Mouse (Mus musculus): ENCODE data around the gene Misp. TPM values are rescaled to one million over a fixed set of nuclear protein-coding genes. Genes with fewer than 3 reads are reported as not detected.
A peak's percentile ranks its signal among the peaks of the same experiment; 100 is the strongest.

Gene Misp
- 0.59 and 0.69 TPM in 2 replicates for polyA plus RNA-seq (2014; fragmentation: Nextera tagmentation; extraction: Ambion mirVana)

DNA sequence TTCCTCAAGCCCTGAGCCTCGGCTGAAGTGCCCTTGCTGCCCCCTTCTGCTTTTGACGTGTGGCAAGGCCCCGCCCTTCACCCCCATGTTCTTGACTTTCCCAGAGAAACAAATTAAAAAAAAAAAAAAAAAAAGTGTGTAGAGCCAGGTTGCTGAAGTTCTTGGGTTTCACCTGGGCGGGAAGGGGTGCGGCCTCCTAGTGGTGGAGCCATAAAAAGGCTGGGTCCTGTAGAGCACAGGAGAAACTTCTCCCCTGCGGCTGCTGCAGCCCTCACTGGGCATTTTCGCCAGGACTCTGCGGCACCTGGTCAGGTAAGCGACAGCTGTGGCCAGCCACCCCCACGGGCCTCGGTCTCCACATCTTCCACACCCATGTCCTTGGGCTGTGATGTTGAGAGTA is at the start of gene Misp:
TSS of gene Misp (plus strand) at position 208 of the 400 bp plus-strand sequence.
- H3K4me2 ChIP-seq (replicated peaks; ENCODE audit: low read depth, low read length), result no peak within 1 kb of the TSS
- H3K4me3 ChIP-seq (ENCODE audit: low read depth, low read length), result no peak within 1 kb of the TSS
- DNase-seq (ENCODE audit: low spot score) (no peak), ATAC-seq (ENCODE audit: low FRiP score) (no peak)
- no peaks in the 10 kb centered on the region for H3K9me3 ChIP-seq (ENCODE audit: control insufficient read depth, low read length)
- peaks cover 4% of the 10 kb centered on the region; the same call in 1 of the 2 replicates for H3K4me1 ChIP-seq (replicated peaks; ENCODE audit: control insufficient read depth, insufficient read depth, low read length)
- 67% methylated on average over 11 of the region's 11 CpGs for WGBS
- peaks cover 9% of the 10 kb centered on the region for H3K36me3 ChIP-seq (ENCODE audit: control insufficient read depth, insufficient read depth, low read length)
- H3K9ac ChIP-seq (ENCODE audit: low read depth, low read length), result no peak within 1 kb of the TSS
- H3K27ac ChIP-seq (ENCODE audit: low read depth, low read length), result no peak within 1 kb of the TSS
- H3K27me3 ChIP-seq (ENCODE audit: control insufficient read depth, insufficient read depth, low read length), result no peaks in the 10 kb centered on the region

DNA sequence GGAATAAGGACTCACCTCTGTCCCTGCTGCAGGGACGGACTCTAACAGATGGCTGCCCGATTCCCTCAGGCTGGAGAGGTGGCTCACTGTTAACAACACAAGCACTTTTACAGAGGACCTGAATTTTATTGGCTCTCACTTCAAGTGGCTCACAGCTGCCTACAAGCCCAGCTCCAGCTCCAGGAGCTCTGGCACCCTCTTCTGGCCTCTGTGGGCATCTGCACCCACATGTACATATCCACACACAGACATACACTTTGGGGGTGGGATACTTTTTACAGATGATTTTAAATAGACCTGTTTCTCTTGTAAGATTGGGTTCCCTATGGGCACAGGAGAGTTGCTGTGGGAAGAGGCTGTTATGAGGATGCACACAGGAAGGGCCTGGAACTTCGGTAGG is 48.5 kb upstream of the Misp start:
- Histone ChIP-seq H3K27me3 (ENCODE audit: control insufficient read depth, insufficient read depth, low read length) (peaks cover 8% of the 10 kb centered on the region), H3K27ac (ENCODE audit: low read depth, low read length) (no peak overlapping the region), H3K36me3 (ENCODE audit: control insufficient read depth, insufficient read depth, low read length) (no peaks in the 10 kb centered on the region), H3K4me2 (replicated peaks; ENCODE audit: low read depth, low read length) (no peak overlapping the region), H3K4me3 (ENCODE audit: low read depth, low read length) (no peak overlapping the region), H3K9me3 (ENCODE audit: control insufficient read depth, low read length) (no peaks in the 10 kb centered on the region), H3K9ac (ENCODE audit: low read depth, low read length) (no peak overlapping the region), H3K4me1 (replicated peaks; ENCODE audit: control insufficient read depth, insufficient read depth, low read length) (peaks cover 8% of the 10 kb centered on the region)
- WGBS, result 91% methylated on average over 3 of the region's 3 CpGs
- DNase-seq (ENCODE audit: low spot score), result no peak
- ATAC-seq (ENCODE audit: low FRiP score), result no peak

DNA sequence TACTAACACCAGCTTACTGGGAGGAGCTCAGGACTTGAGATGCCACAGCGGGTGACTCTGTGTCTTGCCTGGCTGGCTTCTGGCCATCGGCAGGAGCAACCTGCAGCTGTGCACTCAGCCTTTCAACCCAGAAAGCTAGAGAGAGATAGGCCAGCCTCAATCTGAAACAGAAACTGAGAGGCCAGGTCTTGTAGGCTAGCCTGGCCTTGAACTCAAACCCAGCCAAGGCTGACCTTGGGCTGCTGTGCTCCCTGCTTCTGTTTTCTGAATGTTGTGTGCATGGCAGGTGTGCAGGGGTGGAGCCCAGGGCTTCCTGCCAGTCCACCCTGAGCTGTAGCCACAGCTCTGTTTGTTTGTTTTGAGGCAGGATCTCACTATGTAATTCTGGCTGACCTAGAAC is 47.6 kb upstream of the Misp start:
- peaks cover 6% of the 10 kb centered on the region; the same call in 1 of the 2 replicates for H3K4me1 ChIP-seq (replicated peaks; ENCODE audit: control insufficient read depth, insufficient read depth, low read length)
- no peak overlapping the region for H3K9ac ChIP-seq (ENCODE audit: low read depth, low read length)
- H3K27me3 ChIP-seq (ENCODE audit: control insufficient read depth, insufficient read depth, low read length), result peaks cover 17% of the 10 kb centered on the region
- no peaks in the 10 kb centered on the region for H3K36me3 ChIP-seq (ENCODE audit: control insufficient read depth, insufficient read depth, low read length)
- H3K4me3 ChIP-seq (ENCODE audit: low read depth, low read length), result no peak overlapping the region
- no peak for ATAC-seq (ENCODE audit: low FRiP score)
- 89% methylated on average over 2 of the region's 2 CpGs for WGBS
- DNase-seq (ENCODE audit: low spot score), result no peak
- no peak overlapping the region for H3K4me2 ChIP-seq (replicated peaks; ENCODE audit: low read depth, low read length)
- H3K27ac ChIP-seq (ENCODE audit: low read depth, low read length), result no peak overlapping the region
- H3K9me3 ChIP-seq (ENCODE audit: control insufficient read depth, low read length), result no peaks in the 10 kb centered on the region

DNA sequence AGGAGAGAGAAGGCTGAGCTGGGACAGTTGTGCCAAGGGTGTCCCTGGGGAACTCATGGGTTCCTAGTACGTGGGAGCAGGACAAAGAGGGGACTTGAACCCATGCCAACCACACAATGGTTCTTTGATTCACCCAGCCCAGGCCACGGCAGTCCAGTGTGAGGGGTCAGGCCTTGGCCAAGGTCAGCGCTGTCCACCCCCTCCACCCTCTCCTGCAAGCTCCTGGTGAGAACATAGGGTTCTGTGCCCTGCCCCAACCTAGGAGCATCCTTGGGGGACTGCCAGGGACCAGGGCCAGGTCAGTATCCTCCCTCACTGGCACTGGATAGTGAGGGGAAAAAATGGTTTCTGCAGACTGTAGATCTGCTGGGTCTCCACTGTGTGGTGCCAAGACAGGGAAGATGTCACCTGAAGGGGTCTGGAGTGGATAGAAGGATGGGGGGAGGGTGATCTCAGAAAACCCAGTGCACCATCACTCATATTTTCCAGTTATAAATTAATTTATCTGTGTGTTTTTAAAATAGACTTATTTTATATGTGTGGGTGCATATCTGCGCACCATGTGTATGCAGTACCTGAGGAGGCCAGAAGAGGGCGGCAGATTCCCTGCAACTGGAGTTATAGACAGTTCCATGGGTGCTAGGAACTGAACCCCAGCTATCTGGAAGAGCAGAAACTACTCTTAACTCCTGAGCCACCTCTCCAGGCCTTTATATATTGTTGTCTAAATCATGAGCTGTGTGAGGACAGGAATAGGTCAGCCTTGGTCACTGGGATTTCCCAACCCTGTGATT is 46.1 kb upstream of the Misp start:
- ATAC-seq (ENCODE audit: low FRiP score), result no peak
- no peaks in the 10 kb centered on the region for H3K9me3 ChIP-seq (ENCODE audit: control insufficient read depth, low read length)

DNA sequence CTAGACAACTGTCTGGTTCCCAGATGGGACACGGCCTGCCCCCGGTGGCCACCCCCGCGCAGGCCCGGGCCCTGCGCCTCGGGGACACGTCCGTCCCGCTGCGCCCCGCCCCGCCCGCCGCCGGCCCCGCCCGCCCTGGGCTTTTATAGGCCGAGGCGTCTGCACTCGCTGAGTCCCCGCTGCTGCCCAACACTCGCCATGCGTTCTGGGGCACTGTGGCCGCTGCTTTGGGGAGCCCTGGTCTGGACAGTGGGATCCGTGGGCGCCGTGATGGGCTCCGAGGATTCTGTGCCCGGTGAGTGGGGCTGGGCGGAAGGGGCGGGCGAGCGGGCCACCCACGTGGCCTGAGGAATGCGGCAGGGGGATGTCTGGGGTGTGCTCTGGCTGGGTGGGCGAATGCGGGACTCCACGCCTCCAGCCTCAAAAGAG is 43.7 kb upstream of the Misp start, which contains the start of gene Fstl3:
TSS of gene Fstl3 (plus strand) at position 170 of the 429 bp plus-strand sequence.
- 2% methylated on average over 38 of the region's 39 CpGs for WGBS
- Histone ChIP-seq H3K4me3 (ENCODE audit: low read depth, low read length) (peak within 1 kb of the TSS; percentile 22), H3K27me3 (ENCODE audit: control insufficient read depth, insufficient read depth, low read length) (peaks cover 47% of the 10 kb centered on the region), H3K36me3 (ENCODE audit: control insufficient read depth, insufficient read depth, low read length) (no peaks in the 10 kb centered on the region), H3K4me2 (replicated peaks; ENCODE audit: low read depth, low read length) (peak within 1 kb of the TSS; percentile 42), H3K9ac (ENCODE audit: low read depth, low read length) (peak within 1 kb of the TSS; percentile 45), H3K27ac (ENCODE audit: low read depth, low read length) (no peak within 1 kb of the TSS), H3K4me1 (replicated peaks; ENCODE audit: control insufficient read depth, insufficient read depth, low read length) (peaks cover 13% of the 10 kb centered on the region; the same call in 1 of the 2 replicates), H3K9me3 (ENCODE audit: control insufficient read depth, low read length) (no peaks in the 10 kb centered on the region)
- ATAC-seq (ENCODE audit: low FRiP score), result no peak
- DNase-seq (ENCODE audit: low spot score), result no peak

More for the DNA sequence above, 46.1 kb upstream of the Misp start:
- Histone ChIP-seq H3K4me1 (replicated peaks; ENCODE audit: control insufficient read depth, insufficient read depth, low read length) (peaks cover 7% of the 10 kb centered on the region; the same call in 1 of the 2 replicates), H3K4me2 (replicated peaks; ENCODE audit: low read depth, low read length) (no peak overlapping the region), H3K27me3 (ENCODE audit: control insufficient read depth, insufficient read depth, low read length) (peaks cover 31% of the 10 kb centered on the region), H3K9ac (ENCODE audit: low read depth, low read length) (no peak overlapping the region), H3K27ac (ENCODE audit: low read depth, low read length) (no peak overlapping the region), H3K4me3 (ENCODE audit: low read depth, low read length) (no peak overlapping the region), H3K36me3 (ENCODE audit: control insufficient read depth, insufficient read depth, low read length) (no peaks in the 10 kb centered on the region)
- 66% methylated on average over 5 of the region's 5 CpGs for WGBS
- DNase-seq (ENCODE audit: low spot score), result no peak

DNA sequence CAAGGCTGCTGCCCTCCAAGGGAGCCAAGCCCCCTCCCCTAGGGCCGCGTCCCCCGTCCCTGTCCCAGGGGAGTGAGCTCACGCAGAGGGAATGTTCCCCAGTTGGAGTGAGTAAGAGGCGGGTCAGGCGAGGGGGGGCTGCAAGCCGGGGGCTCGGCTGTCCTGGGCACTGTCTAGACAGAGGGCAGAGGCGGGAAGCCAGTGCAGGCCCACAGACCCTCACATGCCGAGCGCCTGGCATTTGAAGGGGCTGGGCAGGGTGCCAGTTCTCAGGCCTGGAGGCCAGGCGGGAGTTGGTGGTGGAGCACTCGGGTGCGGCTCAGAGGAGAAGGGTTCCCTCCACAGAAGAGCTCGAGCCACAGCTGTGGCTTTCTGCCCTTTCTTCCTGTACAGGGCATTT is 42.8 kb upstream of the Misp start:
- H3K9ac ChIP-seq (ENCODE audit: low read depth, low read length), result no peak overlapping the region
- ATAC-seq (ENCODE audit: low FRiP score), result no peak
- H3K4me1 ChIP-seq (replicated peaks; ENCODE audit: control insufficient read depth, insufficient read depth, low read length), result peaks cover 13% of the 10 kb centered on the region; the same call in 1 of the 2 replicates
- H3K4me3 ChIP-seq (ENCODE audit: low read depth, low read length), result no peak overlapping the region
- no peak for DNase-seq (ENCODE audit: low spot score)
- peaks cover 47% of the 10 kb centered on the region for H3K27me3 ChIP-seq (ENCODE audit: control insufficient read depth, insufficient read depth, low read length)
- H3K36me3 ChIP-seq (ENCODE audit: control insufficient read depth, insufficient read depth, low read length), result no peaks in the 10 kb centered on the region
- WGBS, result 16% methylated on average over 14 of the region's 15 CpGs
- H3K27ac ChIP-seq (ENCODE audit: low read depth, low read length), result no peak overlapping the region
- no peak overlapping the region for H3K4me2 ChIP-seq (replicated peaks; ENCODE audit: low read depth, low read length)
- no peaks in the 10 kb centered on the region for H3K9me3 ChIP-seq (ENCODE audit: control insufficient read depth, low read length)

DNA sequence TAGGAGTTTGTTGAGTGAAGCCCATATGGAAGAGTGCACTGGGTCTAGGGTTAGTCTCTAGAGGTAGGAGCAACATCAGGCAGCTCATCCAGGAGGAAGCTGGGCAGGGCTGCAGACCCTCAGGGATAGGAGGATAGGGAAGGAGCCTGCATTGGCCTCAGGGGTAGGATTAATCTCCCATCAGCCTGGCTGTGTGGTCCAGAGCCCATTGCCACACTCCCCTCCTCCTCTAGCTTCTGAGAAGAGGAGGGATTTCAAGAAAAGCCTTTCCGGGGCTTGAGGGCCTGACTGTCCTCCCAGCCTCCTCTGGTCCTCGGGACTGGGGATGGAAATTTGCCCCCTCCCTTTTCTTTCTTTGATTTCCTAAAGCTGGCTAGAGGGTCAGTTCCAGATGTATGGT is 41.6 kb upstream of the Misp start:
- Histone ChIP-seq H3K36me3 (ENCODE audit: control insufficient read depth, insufficient read depth, low read length) (no peaks in the 10 kb centered on the region), H3K27ac (ENCODE audit: low read depth, low read length) (no peak overlapping the region), H3K9ac (ENCODE audit: low read depth, low read length) (no peak overlapping the region), H3K4me1 (replicated peaks; ENCODE audit: control insufficient read depth, insufficient read depth, low read length) (peaks cover 13% of the 10 kb centered on the region; the same call in 1 of the 2 replicates), H3K4me2 (replicated peaks; ENCODE audit: low read depth, low read length) (no peak overlapping the region), H3K9me3 (ENCODE audit: control insufficient read depth, low read length) (no peaks in the 10 kb centered on the region), H3K4me3 (ENCODE audit: low read depth, low read length) (no peak overlapping the region), H3K27me3 (ENCODE audit: control insufficient read depth, insufficient read depth, low read length) (peaks cover 50% of the 10 kb centered on the region)
- ATAC-seq (ENCODE audit: low FRiP score) (no peak), DNase-seq (ENCODE audit: low spot score) (no peak)
- 28% methylated on average over 2 of the region's 2 CpGs for WGBS

DNA sequence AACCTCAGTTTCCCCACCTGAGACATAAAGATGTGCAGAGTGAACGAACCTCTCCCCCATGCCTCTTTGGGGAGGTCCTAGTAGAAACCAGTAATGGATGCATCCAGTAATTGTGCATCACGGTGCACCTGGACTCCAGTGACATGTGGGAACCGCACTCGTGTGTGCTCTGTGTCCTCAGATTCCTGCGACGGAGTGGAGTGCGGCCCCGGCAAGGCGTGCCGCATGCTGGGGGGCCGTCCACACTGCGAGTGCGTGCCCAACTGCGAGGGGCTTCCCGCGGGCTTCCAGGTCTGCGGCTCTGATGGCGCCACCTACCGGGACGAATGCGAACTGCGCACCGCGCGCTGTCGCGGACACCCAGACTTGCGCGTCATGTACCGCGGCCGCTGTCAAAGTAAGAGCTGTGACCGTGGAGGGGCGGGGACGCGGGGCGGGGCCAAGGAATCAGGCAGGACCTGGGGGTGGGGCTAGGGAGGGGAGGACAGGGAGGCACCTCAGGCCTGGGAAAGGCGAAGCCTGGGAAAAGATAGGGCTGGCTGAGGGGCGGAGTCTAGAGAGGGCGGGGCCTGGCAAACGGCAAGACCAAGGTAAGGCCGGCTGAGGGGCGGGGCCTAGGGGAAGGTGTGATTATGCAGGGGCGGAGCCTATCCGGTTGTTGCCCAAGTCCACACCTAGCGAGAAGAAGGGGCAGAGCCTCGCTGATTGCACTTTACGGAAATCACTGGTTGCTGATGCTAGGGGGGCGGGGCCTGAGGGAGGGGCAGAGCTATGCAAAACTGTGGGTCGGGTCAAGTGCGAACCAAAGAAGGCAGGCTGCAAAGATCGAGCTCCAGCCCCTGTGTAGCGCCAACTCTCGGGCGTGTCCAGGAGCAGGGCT is 40.8 kb upstream of the Misp start:
- Histone ChIP-seq H3K27ac (ENCODE audit: low read depth, low read length) (no peak overlapping the region), H3K9ac (ENCODE audit: low read depth, low read length) (no peak overlapping the region), H3K4me3 (ENCODE audit: low read depth, low read length) (peak overlapping the region; percentile 15), H3K36me3 (ENCODE audit: control insufficient read depth, insufficient read depth, low read length) (no peaks in the 10 kb centered on the region), H3K9me3 (ENCODE audit: control insufficient read depth, low read length) (no peaks in the 10 kb centered on the region), H3K4me2 (replicated peaks; ENCODE audit: low read depth, low read length) (peak overlapping the region; percentile 33), H3K27me3 (ENCODE audit: control insufficient read depth, insufficient read depth, low read length) (peaks cover 50% of the 10 kb centered on the region), H3K4me1 (replicated peaks; ENCODE audit: control insufficient read depth, insufficient read depth, low read length) (peaks cover 13% of the 10 kb centered on the region; the same call in 1 of the 2 replicates)
- peak; percentile 91 for ATAC-seq (ENCODE audit: low FRiP score)
- 3% methylated on average over 55 of the region's 55 CpGs for WGBS
- peak; percentile 96 for DNase-seq (ENCODE audit: low spot score)

Measured in hindbrain, embryonic 11.5 days (tissue).